32 mouse cellular contexts compared by ENCODE assay signal in genomic region chr13:20007561-20007960, GRCm38 (mm10).
"Had no signal": no experiment of that assay in that cellular context is flagged by ENCODE, and none has a peak within 500 bp of the region (broad histone marks: within the 10 kb centered on the region; RNA-seq: fewer than 3 reads in every experiment).

No protein-coding gene starts in this region.

- H3K4me2 ChIP-seq: limb, embryonic 12.5 days; limb, embryonic 13.5 days; limb, embryonic 15.5 days; liver, embryonic 11.5 days; liver, embryonic 12.5 days; liver, embryonic 13.5 days; liver, embryonic 15.5 days; lung, embryonic 14.5 days; lung, embryonic 15.5 days; midbrain, embryonic 11.5 days; midbrain, embryonic 12.5 days; midbrain, embryonic 13.5 days; midbrain, embryonic 15.5 days; neural tube, embryonic 12.5 days; neural tube, embryonic 13.5 days had no signal

- H3K9me3 ChIP-seq: limb, embryonic 10.5 days; limb, embryonic 12.5 days; limb, embryonic 13.5 days; limb, embryonic 15.5 days; liver, embryonic 12.5 days; liver, embryonic 13.5 days; liver, embryonic 15.5 days; lung, embryonic 15.5 days; megakaryocyte, embryonic 14.5 days; midbrain, embryonic 10.5 days; midbrain, embryonic 12.5 days; midbrain, embryonic 13.5 days; midbrain, embryonic 15.5 days; neural tube, embryonic 12.5 days; neural tube, embryonic 13.5 days had no signal

- H3K9ac ChIP-seq: limb, embryonic 12.5 days; limb, embryonic 13.5 days; limb, embryonic 15.5 days; liver, embryonic 12.5 days; liver, embryonic 13.5 days; liver, embryonic 14.5 days; liver, embryonic 15.5 days; liver, postnatal 0 days; lung, embryonic 14.5 days; lung, embryonic 15.5 days; midbrain, embryonic 12.5 days; midbrain, embryonic 13.5 days; midbrain, embryonic 15.5 days; neural tube, embryonic 12.5 days; neural tube, embryonic 13.5 days had no signal

- H3K4me1 ChIP-seq: limb, embryonic 10.5 days; limb, embryonic 12.5 days; limb, embryonic 13.5 days; limb, embryonic 15.5 days; liver, embryonic 12.5 days; liver, embryonic 13.5 days; liver, embryonic 15.5 days; lung, embryonic 15.5 days; megakaryocyte, embryonic 14.5 days; midbrain, embryonic 10.5 days; midbrain, embryonic 12.5 days; midbrain, embryonic 13.5 days; midbrain, embryonic 15.5 days; neural tube, embryonic 12.5 days; neural tube, embryonic 13.5 days had no signal

- H3K4me3 ChIP-seq: limb, embryonic 10.5 days; limb, embryonic 12.5 days; limb, embryonic 13.5 days; limb, embryonic 15.5 days; liver, embryonic 12.5 days; liver, embryonic 13.5 days; liver, embryonic 15.5 days; lung, embryonic 15.5 days; megakaryocyte, embryonic 14.5 days; midbrain, embryonic 10.5 days; midbrain, embryonic 12.5 days; midbrain, embryonic 13.5 days; midbrain, embryonic 15.5 days; myocyte; neural tube, embryonic 12.5 days; neural tube, embryonic 13.5 days had no signal

- ATAC-seq: liver, embryonic 12.5 days; liver, postnatal 0 days; lung, postnatal 0 days; midbrain, embryonic 13.5 days; midbrain, embryonic 15.5 days; midbrain, embryonic 16.5 days had no signal

- DNase-seq: left cerebral cortex, postnatal 4 days; liver, embryonic 13.5 days; liver, postnatal 0 days; lung, adult 18-20 months; lung, adult 2 months; lung, embryonic 14.5 days; lung, postnatal 10 days; lung, postnatal 14 days; lung, postnatal 36 days; lung, postnatal 4 days; midbrain, embryonic 14.5 days had no signal

- H3K36me3 ChIP-seq: limb, embryonic 10.5 days; limb, embryonic 12.5 days; limb, embryonic 13.5 days; limb, embryonic 15.5 days; liver, embryonic 12.5 days; liver, embryonic 13.5 days; liver, embryonic 15.5 days; lung, embryonic 15.5 days; midbrain, embryonic 10.5 days; midbrain, embryonic 12.5 days; midbrain, embryonic 13.5 days; midbrain, embryonic 15.5 days; neural tube, embryonic 12.5 days; neural tube, embryonic 13.5 days had no signal

- H3K27ac ChIP-seq: limb, embryonic 10.5 days; limb, embryonic 12.5 days; limb, embryonic 13.5 days; limb, embryonic 15.5 days; liver, embryonic 12.5 days; liver, embryonic 13.5 days; liver, embryonic 14.5 days; liver, embryonic 15.5 days; lung, embryonic 15.5 days; macrophage; midbrain, embryonic 10.5 days; midbrain, embryonic 12.5 days; midbrain, embryonic 13.5 days; midbrain, embryonic 15.5 days; neural tube, embryonic 12.5 days; neural tube, embryonic 13.5 days had no signal

- H3K27me3 ChIP-seq: limb, embryonic 12.5 days; limb, embryonic 13.5 days; limb, embryonic 15.5 days; liver, embryonic 12.5 days; liver, embryonic 13.5 days; liver, embryonic 15.5 days; lung, embryonic 15.5 days; megakaryocyte, embryonic 14.5 days; midbrain, embryonic 12.5 days; midbrain, embryonic 13.5 days; midbrain, embryonic 15.5 days; neural tube, embryonic 12.5 days; neural tube, embryonic 13.5 days had no signal
